8 mouse cellular contexts compared by ENCODE assay signal in genomic region chr11:69901406-69901846, GRCm38 (mm10). TPM values are rescaled to one million over a fixed set of nuclear protein-coding genes. Genes with fewer than 3 reads are reported as not detected.
DNase-seq lines count a peak whose midpoint lies in the region; ATAC-seq and TF ChIP-seq lines count a peak whose summit lies in the region.

No protein-coding gene starts in this region.

- H3K27ac ChIP-seq in brown adipose tissue, adult 24 weeks (replicated peaks; ENCODE audit: low read depth, low read length) = peak overlapping the region; percentile 93
- H3K27ac ChIP-seq in heart, embryonic 12.5 days (ENCODE audit: poor library complexity, severe bottlenecking) = peak overlapping the region; percentile 97
- H3K27ac ChIP-seq in kidney, postnatal 0 days = peak overlapping the region; percentile 93
- peak overlapping the region; percentile 98 for H3K27ac ChIP-seq in liver, embryonic 11.5 days (ENCODE audit: low read depth, low read length)

- H3K79me2 ChIP-seq in myocyte (ENCODE audit: control insufficient read depth, insufficient read depth) = no peaks in the 10 kb centered on the region

- no peaks in the 10 kb centered on the region for H3K27me3 ChIP-seq in heart, embryonic 12.5 days (replicated peaks)
- H3K27me3 ChIP-seq in kidney, postnatal 0 days (ENCODE audit: insufficient read depth, low read length) = no peaks in the 10 kb centered on the region
- no peaks in the 10 kb centered on the region for H3K27me3 ChIP-seq in liver, embryonic 11.5 days (replicated peaks; ENCODE audit: control insufficient read depth, insufficient read depth, low read length)
- H3K27me3 ChIP-seq in myocyte (ENCODE audit: control insufficient read depth, insufficient read depth, insufficient read length) = no peaks in the 10 kb centered on the region

- H3K9ac ChIP-seq in heart, embryonic 12.5 days = peak overlapping the region; percentile 99
- H3K9ac ChIP-seq in kidney, postnatal 0 days (ENCODE audit: low read depth, low read length) = peak overlapping the region; percentile 77
- peak overlapping the region; percentile 91 for H3K9ac ChIP-seq in liver, embryonic 11.5 days (ENCODE audit: low read depth, low read length)

- peak overlapping the region; percentile 51 for H3ac ChIP-seq in myocyte (ENCODE audit: control insufficient read depth, insufficient read length)

- peak overlapping the region; percentile 96 for H3K4me2 ChIP-seq in heart, embryonic 12.5 days
- peak overlapping the region; percentile 90 for H3K4me2 ChIP-seq in kidney, postnatal 0 days (ENCODE audit: low read length)
- peak overlapping the region; percentile 94 for H3K4me2 ChIP-seq in liver, embryonic 11.5 days
- peak overlapping the region; percentile 89 for H3K4me2 ChIP-seq in myocyte (ENCODE audit: low read depth)

- peak overlapping the region; percentile 67 for H3K4me3 ChIP-seq in brown adipose tissue, adult 24 weeks (ENCODE audit: insufficient read depth, low read depth, low read length)
- H3K4me3 ChIP-seq in heart, embryonic 12.5 days = peak overlapping the region; percentile 96
- H3K4me3 ChIP-seq in kidney, postnatal 0 days (replicated peaks; ENCODE audit: low read depth, low read length) = peak overlapping the region; percentile 62
- H3K4me3 ChIP-seq in liver, embryonic 11.5 days (ENCODE audit: low read depth, low read length) = peak overlapping the region; percentile 85
- H3K4me3 ChIP-seq in myocyte = peak overlapping the region; percentile 85

- H3K9me3 ChIP-seq in heart, embryonic 12.5 days (replicated peaks) = no peaks in the 10 kb centered on the region
- no peaks in the 10 kb centered on the region for H3K9me3 ChIP-seq in kidney, postnatal 0 days (replicated peaks; ENCODE audit: low read length)
- H3K9me3 ChIP-seq in liver, embryonic 11.5 days (ENCODE audit: control insufficient read depth, low read length) = no peaks in the 10 kb centered on the region

- H3K36me3 ChIP-seq in heart, embryonic 12.5 days = peaks cover 30% of the 10 kb centered on the region
- peaks cover 24% of the 10 kb centered on the region for H3K36me3 ChIP-seq in kidney, postnatal 0 days (ENCODE audit: insufficient read depth, low read length)
- H3K36me3 ChIP-seq in liver, embryonic 11.5 days (ENCODE audit: control insufficient read depth, insufficient read depth, low read length) = peaks cover 28% of the 10 kb centered on the region
- H3K36me3 ChIP-seq in myocyte (ENCODE audit: control insufficient read depth, insufficient read depth) = peaks cover 17% of the 10 kb centered on the region

- ATAC-seq in CD4-positive, CD25-positive, alpha-beta regulatory T cell, adult 4 months = peak; percentile 53
- peak; percentile 69 for ATAC-seq in erythroid progenitor cell, adult 5-6 weeks (replicated peaks; ENCODE audit: low FRiP score, poor library complexity, severe bottlenecking)
- ATAC-seq in heart, embryonic 12.5 days (ENCODE audit: insufficient number of reproducible peaks, low FRiP score) = peak; percentile 77
- ATAC-seq in kidney, postnatal 0 days (replicated peaks; ENCODE audit: low FRiP score, low read depth) = peak; percentile 83
- peak; percentile 80 for ATAC-seq in liver, embryonic 11.5 days (replicated peaks; ENCODE audit: low FRiP score)

- DNase-seq in kidney, postnatal 0 days (ENCODE audit: low spot score) = peak; percentile 99
- peak; percentile 90 for DNase-seq in liver, embryonic 11.5 days (ENCODE audit: low spot score)
- DNase-seq in spleen, postnatal 4 days (ENCODE audit: low spot score in 2 of 2) = peak; percentile 90 to 93

- TF ChIP-seq POLR2A in myocyte (IDR thresholded peaks at IDR 0.05; ENCODE audit: insufficient read length, low read depth) = peak; percentile 59

- peaks cover 8% of the 10 kb centered on the region; the same call in 1 of the 2 replicates for H3K4me1 ChIP-seq in brown adipose tissue, adult 24 weeks (ENCODE audit: control insufficient read depth, insufficient read depth, insufficient read length, low read length)
- peaks cover 37% of the 10 kb centered on the region for H3K4me1 ChIP-seq in heart, embryonic 12.5 days (replicated peaks)
- peaks cover 17% of the 10 kb centered on the region; the same call in 1 of the 2 replicates for H3K4me1 ChIP-seq in kidney, postnatal 0 days (replicated peaks; ENCODE audit: insufficient read depth, low read length)
- peaks cover 21% of the 10 kb centered on the region for H3K4me1 ChIP-seq in liver, embryonic 11.5 days (replicated peaks; ENCODE audit: control insufficient read depth, insufficient read depth, low read length)

- no peak for TF ChIP-seq CTCF in kidney, postnatal 0 days (IDR thresholded peaks at IDR 0.05; ENCODE audit: low read depth)

- WGBS in heart, embryonic 12.5 days = under 1% methylated on average over 42 of the region's 42 CpGs
- under 1% methylated on average over 42 of the region's 42 CpGs for WGBS in kidney, postnatal 0 days
- under 1% methylated on average over 39 of the region's 42 CpGs for WGBS in liver, embryonic 11.5 days

TF ChIP-seq in myocyte, 11 proteins besides CTCF, POLR2A, EP300 and RAD21 (continues in another document):
- TF ChIP-seq USF1 (IDR thresholded peaks at IDR 0.05; ENCODE audit: low read depth) (no peak), CEBPB (IDR thresholded peaks at IDR 0.05; ENCODE audit: insufficient read depth, poor library complexity, severe bottlenecking) (no peak), MYOD1 (IDR thresholded peaks at IDR 0.05; ENCODE audit: control insufficient read depth in 1 of 3, insufficient read length in 2 of 3, low read depth in 2 of 3) (no peak), REST (IDR thresholded peaks at IDR 0.05; ENCODE audit: insufficient read depth, insufficient read length) (no peak)

RNA-seq across cellular contexts. Expression of gene Neurl4, which starts 0.6 kb away (rescaled TPM):
- polyA plus RNA-seq in CD4-positive, CD25-positive, alpha-beta regulatory T cell, adult 4 months (2017; shearing (Covaris generic)) = 1 to 10 TPM; 8.3 to 9.1 TPM
- 16.9 and 18.4 TPM in 2 replicates for polyA plus RNA-seq in brown adipose tissue, adult 24 weeks (2012; ENCODE audit: insufficient read depth, insufficient read length, missing spikeins)
- 8.6 and 8.8 TPM in 2 replicates for total RNA-seq in erythroid progenitor cell, adult 5-6 weeks (2015; ENCODE audit: low replicate concordance)
- total RNA-seq in erythroid progenitor cell, adult 5-6 weeks (2017; ENCODE audit: low replicate concordance) = 23.2 and 59.7 TPM in 2 replicates
- 7.6 and 9.2 TPM in 2 replicates for polyA plus RNA-seq in heart, embryonic 12.5 days (2016; fragmentation: Nextera tagmentation; extraction: Ambion mirVana)
- polyA plus RNA-seq in kidney, postnatal 0 days (2015; fragmentation: Nextera tagmentation; extraction: Ambion mirVana) = 9.7 and 12.7 TPM in 2 replicates
- polyA plus RNA-seq in liver, embryonic 11.5 days (2014; fragmentation: Nextera tagmentation; extraction: Ambion mirVana) = 9.5 and 10.5 TPM in 2 replicates
- polyA plus RNA-seq in myocyte (2012; fragmentation: generic; extraction: Trizol) = 42.2 TPM

RNA-seq across cellular contexts. Expression of gene 2810408A11Rik, which starts 0.6 kb away (rescaled TPM):
- 1 to 10 TPM; 1.6 to 2.0 TPM for polyA plus RNA-seq in CD4-positive, CD25-positive, alpha-beta regulatory T cell, adult 4 months (2017; shearing (Covaris generic))
- 3.2 TPM in 1 of 2 replicates, not detected in the other for polyA plus RNA-seq in brown adipose tissue, adult 24 weeks (2012; ENCODE audit: insufficient read depth, insufficient read length, missing spikeins)
- total RNA-seq in erythroid progenitor cell, adult 5-6 weeks (2015; ENCODE audit: low replicate concordance) = 2.5 TPM in 1 of 2 replicates, not detected in the other
- total RNA-seq in erythroid progenitor cell, adult 5-6 weeks (2017; ENCODE audit: low replicate concordance) = 0.51 TPM in 1 of 2 replicates, not detected in the other
- polyA plus RNA-seq in heart, embryonic 12.5 days (2016; fragmentation: Nextera tagmentation; extraction: Ambion mirVana) = 4.7 and 5.2 TPM in 2 replicates
- polyA plus RNA-seq in kidney, postnatal 0 days (2015; fragmentation: Nextera tagmentation; extraction: Ambion mirVana) = 12.5 and 13.0 TPM in 2 replicates
- polyA plus RNA-seq in liver, embryonic 11.5 days (2014; fragmentation: Nextera tagmentation; extraction: Ambion mirVana) = 3.2 and 4.0 TPM in 2 replicates
- 3.0 TPM for polyA plus RNA-seq in myocyte (2012; fragmentation: generic; extraction: Trizol)

RNA-seq across cellular contexts. Expression of gene Acap1, which starts 6.1 kb away (rescaled TPM):
- 100 to 1,000 TPM; 256 to 383 TPM for polyA plus RNA-seq in CD4-positive, CD25-positive, alpha-beta regulatory T cell, adult 4 months (2017; shearing (Covaris generic))
- polyA plus RNA-seq in brown adipose tissue, adult 24 weeks (2012; ENCODE audit: insufficient read depth, insufficient read length, missing spikeins) = not detected in 2 replicates
- 9.4 and 12.6 TPM in 2 replicates for total RNA-seq in erythroid progenitor cell, adult 5-6 weeks (2015; ENCODE audit: low replicate concordance)
- total RNA-seq in erythroid progenitor cell, adult 5-6 weeks (2017; ENCODE audit: low replicate concordance) = 8.5 and 11.6 TPM in 2 replicates
- 10.3 and 11.2 TPM in 2 replicates for polyA plus RNA-seq in heart, embryonic 12.5 days (2016; fragmentation: Nextera tagmentation; extraction: Ambion mirVana)
- polyA plus RNA-seq in kidney, postnatal 0 days (2015; fragmentation: Nextera tagmentation; extraction: Ambion mirVana) = 0.33 and 0.48 TPM in 2 replicates
- 8.6 and 8.7 TPM in 2 replicates for polyA plus RNA-seq in liver, embryonic 11.5 days (2014; fragmentation: Nextera tagmentation; extraction: Ambion mirVana)
- polyA plus RNA-seq in myocyte (2012; fragmentation: generic; extraction: Trizol) = 1.4 TPM

RNA-seq across cellular contexts. Expression of gene Gps2, which starts 12.3 kb away (rescaled TPM):
- polyA plus RNA-seq in CD4-positive, CD25-positive, alpha-beta regulatory T cell, adult 4 months (2017; shearing (Covaris generic)) = 100 to 1,000 TPM; 120 to 134 TPM
- polyA plus RNA-seq in brown adipose tissue, adult 24 weeks (2012; ENCODE audit: insufficient read depth, insufficient read length, missing spikeins) = 23.6 and 24.3 TPM in 2 replicates
- 268 and 359 TPM in 2 replicates for total RNA-seq in erythroid progenitor cell, adult 5-6 weeks (2015; ENCODE audit: low replicate concordance)
- 130 and 161 TPM in 2 replicates for total RNA-seq in erythroid progenitor cell, adult 5-6 weeks (2017; ENCODE audit: low replicate concordance)
- polyA plus RNA-seq in heart, embryonic 12.5 days (2016; fragmentation: Nextera tagmentation; extraction: Ambion mirVana) = 49.2 and 50.6 TPM in 2 replicates
- 63.0 and 65.0 TPM in 2 replicates for polyA plus RNA-seq in kidney, postnatal 0 days (2015; fragmentation: Nextera tagmentation; extraction: Ambion mirVana)
- polyA plus RNA-seq in liver, embryonic 11.5 days (2014; fragmentation: Nextera tagmentation; extraction: Ambion mirVana) = 121 and 130 TPM in 2 replicates
- polyA plus RNA-seq in myocyte (2012; fragmentation: generic; extraction: Trizol) = 38.0 TPM

RNA-seq across cellular contexts. Expression of gene Kctd11, which starts 20.2 kb away (rescaled TPM):
- polyA plus RNA-seq in CD4-positive, CD25-positive, alpha-beta regulatory T cell, adult 4 months (2017; shearing (Covaris generic)) = 1 to 10 TPM in 1 of 2 experiments, not detected in 1; 1.1 TPM
- polyA plus RNA-seq in brown adipose tissue, adult 24 weeks (2012; ENCODE audit: insufficient read depth, insufficient read length, missing spikeins) = 2.5 and 3.3 TPM in 2 replicates
- total RNA-seq in erythroid progenitor cell, adult 5-6 weeks (2015; ENCODE audit: low replicate concordance) = 0.72 and 0.84 TPM in 2 replicates
- 0.13 TPM in 1 of 2 replicates, not detected in the other for total RNA-seq in erythroid progenitor cell, adult 5-6 weeks (2017; ENCODE audit: low replicate concordance)
- 4.1 and 4.5 TPM in 2 replicates for polyA plus RNA-seq in heart, embryonic 12.5 days (2016; fragmentation: Nextera tagmentation; extraction: Ambion mirVana)
- polyA plus RNA-seq in kidney, postnatal 0 days (2015; fragmentation: Nextera tagmentation; extraction: Ambion mirVana) = 7.7 and 7.8 TPM in 2 replicates
- 2.3 and 3.6 TPM in 2 replicates for polyA plus RNA-seq in liver, embryonic 11.5 days (2014; fragmentation: Nextera tagmentation; extraction: Ambion mirVana)
- 24.5 TPM for polyA plus RNA-seq in myocyte (2012; fragmentation: generic; extraction: Trizol)

Comparison
In these comparisons a context has a peak if more than half of its experiments do, and no peak if none do; other contexts are left out.
1. Peak in every context shown above with its lines: DNase-seq, ATAC-seq, H3K4me3 ChIP-seq and H3K27ac ChIP-seq.
2. RNA of gene Acap1, which starts 6.1 kb away (polyA plus RNA-seq): 256 to 383 TPM in CD4-positive, CD25-positive, alpha-beta regulatory T cell, adult 4 months; 10.3 to 11.2 TPM in heart, embryonic 12.5 days, 8.6 to 8.7 TPM in liver, embryonic 11.5 days, 1.4 TPM in myocyte (single experiment), 0.33 to 0.48 TPM in kidney, postnatal 0 days and not detected in brown adipose tissue, adult 24 weeks; every median in the first group is over 10 times any median in the second.